In the genomic region with DNA sequence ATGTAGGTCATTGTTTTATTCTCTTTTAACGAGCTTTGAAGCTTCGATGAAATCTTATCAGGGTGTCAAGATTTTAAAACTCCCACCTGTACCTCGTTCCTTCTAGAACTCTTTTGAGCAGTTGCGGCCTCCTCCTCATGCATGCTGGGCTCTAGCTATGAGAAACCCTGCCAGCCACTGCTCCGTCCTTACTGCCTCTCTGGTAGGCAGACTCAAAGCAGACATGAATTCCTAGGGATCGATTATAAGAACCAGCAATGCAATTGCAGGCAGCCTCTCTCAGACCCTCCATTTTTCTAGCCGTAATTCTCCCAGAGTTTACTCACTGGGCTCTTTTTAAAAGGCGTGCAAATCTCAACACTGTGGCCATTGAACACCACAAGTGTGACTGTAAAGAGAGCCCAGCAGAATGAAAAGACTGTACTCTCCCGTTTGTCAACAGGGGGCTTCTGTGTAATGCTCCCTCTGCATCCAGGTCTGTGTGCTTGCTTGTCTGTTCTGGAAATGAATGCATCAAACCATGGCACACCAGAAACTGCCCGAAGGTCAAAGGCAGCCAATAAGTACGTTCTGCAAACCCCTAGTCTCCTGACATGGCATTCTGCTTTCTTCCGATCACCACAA, we compare ENCODE assay signal across 18 mouse cellular contexts.
DNase-seq lines count a peak whose midpoint lies in the region; ATAC-seq and TF ChIP-seq lines count a peak whose summit lies in the region.
"Had no signal": no experiment of that assay in that cellular context is flagged by ENCODE, and none has a peak within 500 bp of the region (broad histone marks: within the 10 kb centered on the region; RNA-seq: fewer than 3 reads in every experiment).

No protein-coding gene starts in this region.

- DNase-seq in midbrain, postnatal 0 days (ENCODE audit: low spot score) = peak; percentile 46
- DNase-seq in midbrain, embryonic 11.5 days (ENCODE audit: low spot score, missing footprints) = no peak
- no peak for DNase-seq in limb, embryonic 14.5 days (ENCODE audit: low spot score)
- no peak for DNase-seq in natural killer cell, adult 2 months (ENCODE audit: low spot score in 2 of 2)
- DNase-seq in ovary, postnatal 36 days (ENCODE audit: low spot score) = no peak
- DNase-seq: adrenal gland, adult 8-10 months; cerebellum, adult 9-11 months; gastrocnemius, postnatal 10 days; heart, adult 11 months; kidney, adult 8-10 months; kidney, postnatal 25 days; lung, postnatal 10 days; right cerebral cortex, postnatal 4 days; thymus, adult 2 months had no signal

- no peak for TF ChIP-seq POLR2A in limb, embryonic 14.5 days (IDR thresholded peaks at IDR 0.05; ENCODE audit: borderline replicate concordance, extremely low read depth, insufficient read depth, insufficient read length)

- H3K27ac ChIP-seq in midbrain, postnatal 0 days (ENCODE audit: low read depth, low read length) = no peak overlapping the region
- H3K27ac ChIP-seq in midbrain, embryonic 11.5 days (ENCODE audit: low read depth, low read length) = no peak overlapping the region
- H3K27ac ChIP-seq in hindbrain, embryonic 15.5 days (replicated peaks) = peak overlapping the region; percentile 47
- H3K27ac ChIP-seq in limb, embryonic 14.5 days (replicated peaks; ENCODE audit: low read depth, low read length) = peak overlapping the region; percentile 6; the same call in 1 of the 2 replicates
- H3K27ac ChIP-seq: embryonic facial prominence, embryonic 12.5 days had no signal

- TF ChIP-seq CTCF in midbrain, postnatal 0 days (IDR thresholded peaks at IDR 0.05) = peak; percentile 12; the same call in 1 of the 2 replicates

- H3K4me3 ChIP-seq in midbrain, postnatal 0 days (ENCODE audit: low read depth, low read length) = no peak overlapping the region
- H3K4me3 ChIP-seq in midbrain, embryonic 11.5 days (ENCODE audit: low read depth, low read length) = no peak overlapping the region
- H3K4me3 ChIP-seq in hindbrain, embryonic 15.5 days = no peak overlapping the region
- no peak overlapping the region for H3K4me3 ChIP-seq in limb, embryonic 14.5 days (replicated peaks; ENCODE audit: low read length)
- H3K4me3 ChIP-seq: embryonic facial prominence, embryonic 12.5 days; heart, embryonic 12.5 days had no signal

- no peaks in the 10 kb centered on the region for H3K36me3 ChIP-seq in midbrain, postnatal 0 days (ENCODE audit: insufficient read depth, low read length)
- H3K36me3 ChIP-seq in midbrain, embryonic 11.5 days (ENCODE audit: control insufficient read depth, insufficient read depth, low read length) = no peaks in the 10 kb centered on the region
- H3K36me3 ChIP-seq in hindbrain, embryonic 15.5 days = no peaks in the 10 kb centered on the region
- H3K36me3 ChIP-seq in limb, embryonic 14.5 days (ENCODE audit: control insufficient read depth, insufficient read depth, low read length) = no peaks in the 10 kb centered on the region
- H3K36me3 ChIP-seq: embryonic facial prominence, embryonic 12.5 days; heart, embryonic 12.5 days had no signal

- H3K4me1 ChIP-seq in midbrain, postnatal 0 days (ENCODE audit: insufficient read depth, low read length) = peaks cover 2% of the 10 kb centered on the region; the same call in 1 of the 2 replicates
- no peaks in the 10 kb centered on the region for H3K4me1 ChIP-seq in midbrain, embryonic 11.5 days (ENCODE audit: control insufficient read depth, insufficient read depth, low read length)
- no peaks in the 10 kb centered on the region for H3K4me1 ChIP-seq in hindbrain, embryonic 15.5 days (replicated peaks)
- peaks cover 2% of the 10 kb centered on the region; the same call in 1 of the 2 replicates for H3K4me1 ChIP-seq in limb, embryonic 14.5 days (ENCODE audit: control insufficient read depth, insufficient read depth, low read length)
- H3K4me1 ChIP-seq: embryonic facial prominence, embryonic 12.5 days; heart, embryonic 12.5 days had no signal

- H3K4me2 ChIP-seq in midbrain, postnatal 0 days (ENCODE audit: low read depth, low read length, poor library complexity, severe bottlenecking) = no peak overlapping the region
- no peak overlapping the region for H3K4me2 ChIP-seq in midbrain, embryonic 11.5 days
- H3K4me2 ChIP-seq in hindbrain, embryonic 15.5 days = no peak overlapping the region
- no peak overlapping the region for H3K4me2 ChIP-seq in limb, embryonic 14.5 days (replicated peaks; ENCODE audit: low read depth, low read length, severe bottlenecking)
- H3K4me2 ChIP-seq: embryonic facial prominence, embryonic 12.5 days; heart, embryonic 12.5 days had no signal

- ATAC-seq in midbrain, postnatal 0 days (ENCODE audit: low FRiP score) = no peak
- no peak for ATAC-seq in midbrain, embryonic 11.5 days (ENCODE audit: low FRiP score)
- ATAC-seq in hindbrain, embryonic 15.5 days (ENCODE audit: low FRiP score, low read depth) = peak; percentile 51
- ATAC-seq in limb, embryonic 14.5 days (ENCODE audit: low FRiP score, low read depth) = no peak
- no peak for ATAC-seq in monocyte, adult 5-6 weeks (replicated peaks; ENCODE audit: insufficient number of reproducible peaks, low FRiP score, low TSS enrichment, poor library complexity, severe bottlenecking)

- no peak overlapping the region for H3K9ac ChIP-seq in midbrain, postnatal 0 days (replicated peaks; ENCODE audit: low read length, poor library complexity, severe bottlenecking)
- no peak overlapping the region for H3K9ac ChIP-seq in midbrain, embryonic 11.5 days (ENCODE audit: low read length)
- no peak overlapping the region for H3K9ac ChIP-seq in hindbrain, embryonic 15.5 days
- no peak overlapping the region for H3K9ac ChIP-seq in limb, embryonic 14.5 days (ENCODE audit: low read depth, low read length, severe bottlenecking)
- H3K9ac ChIP-seq: embryonic facial prominence, embryonic 12.5 days; heart, embryonic 12.5 days had no signal

- no peaks in the 10 kb centered on the region for H3K27me3 ChIP-seq in midbrain, postnatal 0 days (ENCODE audit: insufficient read depth, low read length)
- H3K27me3 ChIP-seq in midbrain, embryonic 11.5 days (ENCODE audit: control insufficient read depth, insufficient read depth, low read length) = no peaks in the 10 kb centered on the region
- no peaks in the 10 kb centered on the region for H3K27me3 ChIP-seq in hindbrain, embryonic 15.5 days
- H3K27me3 ChIP-seq in limb, embryonic 14.5 days (ENCODE audit: control insufficient read depth, insufficient read depth, low read length) = no peaks in the 10 kb centered on the region
- H3K27me3 ChIP-seq: embryonic facial prominence, embryonic 12.5 days; heart, embryonic 12.5 days had no signal

- 61% methylated on average over 12 of the region's 12 CpGs for WGBS in midbrain, postnatal 0 days
- 90% methylated on average over 12 of the region's 12 CpGs for WGBS in midbrain, embryonic 11.5 days
- 60% methylated on average over 12 of the region's 12 CpGs for whole genome bisulfite sequencing in hindbrain, embryonic 15.5 days
- WGBS in limb, embryonic 14.5 days = 73% methylated on average over 12 of the region's 12 CpGs

- H3K9me3 ChIP-seq in midbrain, postnatal 0 days (ENCODE audit: low read length) = no peaks in the 10 kb centered on the region
- H3K9me3 ChIP-seq in midbrain, embryonic 11.5 days (ENCODE audit: control insufficient read depth, low read length) = no peaks in the 10 kb centered on the region
- H3K9me3 ChIP-seq in hindbrain, embryonic 15.5 days = no peaks in the 10 kb centered on the region
- H3K9me3 ChIP-seq in limb, embryonic 14.5 days (ENCODE audit: control insufficient read depth, low read length) = no peaks in the 10 kb centered on the region
- H3K9me3 ChIP-seq: embryonic facial prominence, embryonic 12.5 days; heart, embryonic 12.5 days had no signal

Comparison
In these comparisons a context has a peak if more than half of its experiments do, and no peak if none do; other contexts are left out.
1. H3K27ac ChIP-seq: peak in hindbrain, embryonic 15.5 days (single experiment) and limb, embryonic 14.5 days (single experiment); none in midbrain, postnatal 0 days (single experiment) and midbrain, embryonic 11.5 days (single experiment).